Mouse (Mus musculus): ENCODE measurements at regions not wholly inside any gene's neighbourhood (a gene's known extent, or its start where the extent isn't known, plus 50 kb on each side); places are given as distances from the start of the nearest gene placed in this dataset.

GRCm38 (mm10) chr3:134162288-134162687 is 74.0 kb upstream of the Cxxc4 start:
- no peak for TF ChIP-seq CTCF (IDR thresholded peaks at IDR 0.05; ENCODE audit: control insufficient read depth, insufficient read depth, insufficient read length)
- no peak for TF ChIP-seq USF1 (IDR thresholded peaks at IDR 0.05; ENCODE audit: low read depth)
- no peak for TF ChIP-seq MAX (IDR thresholded peaks at IDR 0.05)
- TF ChIP-seq MYOD1 (IDR thresholded peaks at IDR 0.05; ENCODE audit: control insufficient read depth, insufficient read length, low read depth): no peak
